Mouse (Mus musculus) left cerebral cortex, adult 2 months (tissue): ENCODE measurements around the gene Cacna1b. TPM values are rescaled to one million over a fixed set of nuclear protein-coding genes. Genes with fewer than 3 reads are reported as not detected.

Experiments
- DNase-seq, 2 experiments: peaks; one replicate each; pipeline ENCODE4 v3.0.0; 2021 to 2022; ENCODE audit warnings: low spot score in 2 of 2, mixed read lengths in 1 of 2; ENCODE audit errors: extremely low spot score in 1 of 2
- H3K27ac ChIP-seq: fragments of 200-600 bp; 2 replicates; pipeline ENCODE4 v1.8.1; 2022
- H3K4me3 ChIP-seq: fragments of 200-600 bp; 2 replicates; pipeline ENCODE4 v1.8.1; 2022
- CTCF ChIP-seq: fragments of 200-600 bp; IDR thresholded peaks from 2 replicates; pipeline ENCODE4 v1.8.1; 2022; ENCODE audit warnings: antibody characterized with exemption, mild to moderate bottlenecking, moderate library complexity
- intact Hi-C: fragments of 180-260 bp; cut with DNase I; formaldehyde crosslinking; loops from one replicate; pipeline ENCODE4 v1.15.1; 2025
- total RNA-seq, 2 experiments: library from RNA; stranded (reverse); gene quantifications; 2 replicates each; pipeline ENCODE4 v1.2.3; 2021

The Cacna1b gene
- total RNA-seq, 2 experiments from 2014 or later: 84.1 to 91.8 TPM

GRCm38 (mm10) chr2:24679012-24679651, 83.8 kb downstream of the Cacna1b start:
- TF ChIP-seq CTCF: peak; percentile 45
- peak; percentile 56 to 61 for DNase-seq
- Histone ChIP-seq H3K27ac (peak overlapping the region; percentile 54; the same call in 1 of the 2 replicates), H3K4me3 (no peak overlapping the region)
- intact Hi-C loops: loop anchor here (5.0 kb wide), 1 partner anchor 78 kb away; no protein-coding TSS in a partner anchor

DNA sequence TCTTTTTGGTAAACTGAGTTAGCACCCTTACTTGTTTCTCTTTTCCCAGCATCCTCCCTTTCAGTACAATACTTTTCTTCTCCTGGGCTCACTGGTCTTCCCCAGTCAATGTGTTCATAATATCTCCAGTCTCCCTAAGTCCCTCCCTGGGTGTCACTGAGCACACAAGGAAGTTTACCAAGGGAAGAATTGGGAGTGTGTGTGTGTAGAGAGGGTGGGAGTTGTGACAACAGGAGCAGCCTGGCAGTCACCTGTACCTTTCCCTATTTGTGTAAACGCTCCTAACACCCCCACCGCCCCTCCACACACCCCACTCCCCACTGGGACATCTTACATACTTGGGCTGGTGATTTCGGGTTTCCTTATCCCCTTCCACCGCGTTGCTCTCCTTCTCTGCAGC, 84.4 kb downstream of the Cacna1b start:
- Histone ChIP-seq H3K27ac (peak overlapping the region; percentile 54; the same call in 1 of the 2 replicates), H3K4me3 (no peak overlapping the region)
- intact Hi-C loops: loop anchor here (5.0 kb wide), 1 partner anchor 79 kb away; no protein-coding TSS in a partner anchor

GRCm38 (mm10) chr2:24678110-24678509, 84.8 kb downstream of the Cacna1b start:
- DNase-seq: no peak
- Histone ChIP-seq H3K4me3 (no peak overlapping the region), H3K27ac (no peak overlapping the region; the same call in 1 of the 2 replicates)
- no peak for TF ChIP-seq CTCF
- intact Hi-C loops: loop anchor here (5.0 kb wide), 1 partner anchor 79 kb away; no protein-coding TSS in a partner anchor

More for the DNA sequence above, 84.4 kb downstream of the Cacna1b start:
- DNase-seq: no peak
- no peak for TF ChIP-seq CTCF

GRCm38 (mm10) chr2:24677629-24678028, 85.3 kb downstream of the Cacna1b start:
- no peak overlapping the region for H3K4me3 ChIP-seq
- intact Hi-C loops: loop anchor here (5.0 kb wide), 1 partner anchor 80 kb away; no protein-coding TSS in a partner anchor
- H3K27ac ChIP-seq: no peak overlapping the region
- no peak for DNase-seq
- no peak for TF ChIP-seq CTCF

DNA sequence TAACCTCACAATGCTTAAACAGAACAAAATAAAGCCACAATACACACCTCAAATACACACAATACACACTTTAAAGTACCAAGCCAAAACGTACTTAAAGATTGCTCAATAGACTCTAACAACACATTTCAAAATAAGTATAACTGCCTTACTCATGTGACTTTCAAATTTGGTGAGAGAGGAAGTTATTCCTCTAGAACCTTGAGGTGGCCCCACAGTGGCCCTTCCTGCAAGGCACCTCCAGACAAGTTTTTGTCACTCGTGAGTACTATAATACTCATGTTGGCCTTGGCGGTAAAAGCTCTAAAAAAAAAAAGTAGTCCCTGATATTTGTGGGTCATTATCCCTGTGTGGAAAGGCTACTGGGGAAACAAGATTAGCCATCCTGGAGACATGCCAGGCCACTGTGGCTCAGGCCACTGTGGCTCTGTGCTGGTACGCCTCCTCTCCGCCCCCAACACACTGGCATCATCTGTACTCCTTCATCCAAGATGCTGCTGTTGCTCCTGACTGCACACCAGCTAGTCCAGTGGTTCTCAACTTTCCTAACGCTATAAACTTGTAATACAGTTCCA, 88.4 kb downstream of the Cacna1b start:
- no peak for TF ChIP-seq CTCF
- no peak for DNase-seq
- intact Hi-C loops: loop anchor here (5.0 kb wide), 1 partner anchor 83 kb away; no protein-coding TSS in a partner anchor
- H3K27ac ChIP-seq: no peak overlapping the region
- H3K4me3 ChIP-seq: no peak overlapping the region

DNA sequence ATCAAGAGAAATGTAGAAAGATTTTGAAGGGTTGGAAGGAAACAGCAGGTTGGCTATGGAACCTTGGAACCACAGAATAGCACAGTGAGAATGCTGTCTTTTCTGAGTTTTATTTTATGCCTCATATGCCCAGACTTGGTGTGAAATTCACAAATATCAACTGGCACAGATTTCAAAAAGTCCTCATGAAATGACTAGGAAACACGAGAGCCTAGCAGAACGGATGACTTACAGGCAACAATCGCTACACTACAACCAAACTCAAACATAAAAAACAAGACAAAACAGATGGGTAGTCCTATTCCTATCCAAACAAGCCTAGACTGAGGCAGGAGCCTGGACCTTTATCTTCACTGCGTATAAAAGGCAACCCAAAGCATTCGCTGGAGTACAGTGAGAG, 94.4 kb downstream of the Cacna1b start:
- no peak overlapping the region for H3K4me3 ChIP-seq
- intact Hi-C loops: no loop called here
- DNase-seq: no peak
- TF ChIP-seq CTCF: no peak
- peak overlapping the region; percentile 54; the same call in 1 of the 2 replicates for H3K27ac ChIP-seq

DNA sequence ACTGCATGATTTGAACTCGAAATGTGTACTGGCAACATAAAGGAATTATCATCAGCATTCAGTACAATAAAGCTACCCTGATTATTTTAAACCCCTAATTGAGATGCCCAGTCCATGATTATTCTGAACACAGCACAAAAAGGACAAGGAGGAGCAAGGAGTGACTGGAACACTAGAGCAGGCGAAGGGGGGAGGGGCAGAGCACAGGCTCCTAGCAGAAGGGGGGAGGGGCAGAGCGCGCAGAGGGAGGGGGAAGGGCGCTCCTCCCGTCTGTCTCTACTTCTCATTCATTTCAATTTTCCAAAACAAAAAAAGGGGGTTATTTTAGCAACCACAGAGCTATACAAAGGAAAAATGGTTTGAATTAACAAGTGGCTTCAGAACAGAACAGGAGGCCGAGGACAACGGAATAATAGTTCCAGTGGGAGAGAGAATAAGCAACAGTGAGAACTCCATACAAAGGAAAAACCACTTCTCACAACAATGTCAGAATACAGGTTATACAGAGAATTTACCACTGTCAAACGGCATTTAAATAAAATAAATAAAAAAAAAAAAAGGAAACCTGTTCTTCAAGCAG, 98.2 kb downstream of the Cacna1b start:
- Histone ChIP-seq H3K27ac (no peak overlapping the region), H3K4me3 (no peak overlapping the region)
- DNase-seq: no peak
- intact Hi-C loops: no loop called here
- TF ChIP-seq CTCF: no peak

DNA sequence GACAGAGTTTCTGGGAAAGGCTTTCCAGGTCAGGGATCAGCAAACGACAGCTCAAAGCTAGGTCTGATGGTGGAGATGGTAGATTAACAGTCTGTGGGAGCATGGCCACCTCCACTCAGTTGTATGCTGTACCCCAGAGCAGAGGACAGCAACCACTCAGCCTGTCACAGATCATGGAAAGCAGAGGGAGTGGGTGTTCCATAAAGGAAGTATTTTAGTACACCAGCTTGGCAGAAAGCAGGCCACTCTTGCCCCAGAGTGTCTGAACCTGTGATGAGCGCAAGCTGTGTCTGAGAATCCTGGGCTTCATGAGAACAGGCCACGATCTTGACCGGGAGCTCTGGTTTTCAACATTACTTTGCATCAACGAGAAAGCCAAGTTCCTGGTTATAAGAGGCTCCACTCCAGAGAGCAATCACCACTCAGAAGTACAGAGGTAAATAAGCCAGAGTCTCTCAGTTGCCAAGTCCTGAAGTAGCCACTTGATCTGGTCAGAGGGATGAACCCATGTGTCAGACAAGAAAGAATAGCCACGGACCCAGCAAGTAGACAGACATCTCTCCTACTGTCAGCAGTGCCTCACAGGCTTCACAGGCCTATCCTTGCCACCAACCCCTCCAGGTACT, 103.7 kb downstream of the Cacna1b start:
- intact Hi-C loops: no loop called here
- no peak overlapping the region for H3K27ac ChIP-seq
- H3K4me3 ChIP-seq: no peak overlapping the region
- no peak for DNase-seq
- TF ChIP-seq CTCF: no peak

DNA sequence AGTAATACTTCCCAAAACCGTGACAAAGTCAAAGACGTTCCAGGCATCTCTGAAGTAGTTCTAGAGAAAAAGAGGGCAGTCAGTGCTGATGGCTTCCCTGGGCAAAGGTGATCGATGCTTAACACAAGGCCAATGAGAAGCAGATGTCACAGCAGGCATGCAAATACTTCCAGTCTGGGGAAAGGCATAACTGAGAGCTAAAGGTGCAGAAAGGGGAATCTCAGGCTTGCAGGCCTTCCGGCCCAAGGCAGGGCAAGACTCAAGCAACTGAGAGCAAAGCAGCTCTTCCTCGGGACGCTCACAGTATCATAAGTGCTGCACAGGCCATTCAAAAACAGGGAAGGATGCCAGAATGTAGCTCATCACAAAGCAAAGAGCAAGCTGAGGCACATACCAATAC, 114.4 kb downstream of the Cacna1b start:
- Histone ChIP-seq H3K4me3 (no peak overlapping the region), H3K27ac (no peak overlapping the region)
- intact Hi-C loops: no loop called here
- no peak for DNase-seq
- no peak for TF ChIP-seq CTCF

DNA sequence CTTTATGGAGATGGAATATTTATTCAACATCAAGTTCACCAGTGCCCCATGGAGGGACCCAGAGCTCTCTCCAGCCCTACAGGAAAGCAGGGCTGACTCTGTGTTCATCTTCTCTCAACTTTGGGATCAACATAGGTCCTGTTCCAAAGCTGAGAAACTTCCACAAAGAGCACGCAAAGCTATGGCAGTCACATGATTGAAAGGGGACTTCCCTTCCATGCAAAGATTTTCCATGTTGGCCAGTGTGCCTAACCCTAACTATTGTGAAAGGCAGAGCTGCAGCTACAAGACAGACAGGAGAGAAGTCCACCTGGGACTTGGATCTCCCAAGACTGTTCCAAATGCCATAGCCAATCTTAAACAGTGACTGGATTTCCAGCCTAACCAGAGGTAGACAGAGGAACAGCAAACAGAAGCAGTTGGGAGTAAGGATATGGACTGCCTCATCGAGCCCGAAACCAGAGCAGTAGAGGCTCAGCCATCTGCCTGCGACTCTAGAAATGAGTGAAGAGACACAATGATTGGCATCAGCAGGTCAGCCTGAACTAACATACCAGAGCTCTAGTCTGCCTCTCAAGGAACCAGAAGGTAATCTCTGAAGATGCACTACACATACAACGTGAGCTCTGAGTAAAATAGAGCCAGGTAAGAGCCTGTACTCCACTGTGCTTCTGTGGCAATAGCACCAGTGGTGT, 116.4 kb downstream of the Cacna1b start:
- no peak overlapping the region for H3K4me3 ChIP-seq
- DNase-seq: no peak
- intact Hi-C loops: no loop called here
- no peak overlapping the region for H3K27ac ChIP-seq
- no peak for TF ChIP-seq CTCF

DNA sequence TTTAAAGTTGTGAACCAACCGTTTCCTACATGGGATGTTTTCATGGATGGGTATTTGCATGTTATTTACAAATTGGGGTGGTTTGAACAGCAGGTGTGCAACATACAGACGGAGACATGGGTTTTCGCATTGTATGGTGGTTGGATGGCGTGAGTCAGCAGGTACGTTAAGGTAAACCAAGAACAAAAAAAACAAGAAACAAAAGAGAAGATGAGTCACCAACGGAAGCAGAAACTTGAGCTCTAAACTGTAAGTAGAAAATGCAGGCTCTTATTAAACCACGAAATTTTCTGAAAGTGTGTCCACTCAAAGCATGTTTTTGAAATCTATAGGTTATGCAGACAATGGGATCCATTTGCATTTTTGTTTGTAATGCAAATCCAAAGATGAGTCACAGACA, 120.1 kb downstream of the Cacna1b start:
- H3K4me3 ChIP-seq: no peak overlapping the region
- DNase-seq: no peak
- no peak for TF ChIP-seq CTCF
- H3K27ac ChIP-seq: no peak overlapping the region
- intact Hi-C loops: no loop called here
